Mouse (Mus musculus) bone marrow, adult 2 months (tissue): Measurements from ENCODE around the gene Mta3. TPM values are rescaled to one million over a fixed set of nuclear protein-coding genes. Genes with fewer than 3 reads are reported as not detected.

Source experiments
- H3K27ac ChIP-seq: fragments of 200-500 bp; 2 replicates; pipeline ENCODE4 v1.5.1; 2012; ENCODE audit warnings: low read depth, mild to moderate bottlenecking, control low read depth, inconsistent platforms, low read length; ENCODE audit not compliant: control insufficient read depth, poor library complexity, insufficient read depth
- H3K4me1 ChIP-seq: fragments of 200-500 bp; 2 replicates; pipeline ENCODE4 v1.6.1; 2011; ENCODE audit warnings: low read length; ENCODE audit not compliant: control insufficient read depth, insufficient read depth
- H3K4me3 ChIP-seq: fragments of 200-500 bp; replicated peaks from 2 replicates; pipeline ENCODE3; 2011; ENCODE audit warnings: mild to moderate bottlenecking, low read depth, low read length, control low read depth; ENCODE audit not compliant: control insufficient read depth
- CTCF ChIP-seq: fragments of 200-500 bp; IDR thresholded peaks from 2 replicates; pipeline ENCODE4 v1.5.1; 2011; ENCODE audit warnings: low read length, control low read depth; ENCODE audit not compliant: control insufficient read depth, insufficient read depth
- POLR2A ChIP-seq: fragments of 200-500 bp; IDR thresholded peaks from 2 replicates; pipeline ENCODE4 v1.6.1; 2011; ENCODE audit warnings: low read depth, mild to moderate bottlenecking, control low read depth, low read length, borderline replicate concordance; ENCODE audit not compliant: control insufficient read depth
- whole genome bisulfite sequencing: fragments of 180-500 bp; shearing (Covaris S2); methylation state at CpG from one replicate; pipeline ENCODE4 v1.1.7; 2018; 5-methylcytosine and 5-hydroxymethylcytosine counted together
- polyA plus RNA-seq: library from polyadenylated mRNA; stranded (reverse); fragments of >200 nt; gene quantifications from 2 replicates; pipeline ENCODE4 v1.2.4, GENCODE M21; 2011; ENCODE audit warnings: low replicate concordance; ENCODE audit not compliant: missing spikeins, insufficient read depth, insufficient read length

Gene Mta3
- 15.8 and 21.0 TPM in 2 replicates for polyA plus RNA-seq

DNA sequence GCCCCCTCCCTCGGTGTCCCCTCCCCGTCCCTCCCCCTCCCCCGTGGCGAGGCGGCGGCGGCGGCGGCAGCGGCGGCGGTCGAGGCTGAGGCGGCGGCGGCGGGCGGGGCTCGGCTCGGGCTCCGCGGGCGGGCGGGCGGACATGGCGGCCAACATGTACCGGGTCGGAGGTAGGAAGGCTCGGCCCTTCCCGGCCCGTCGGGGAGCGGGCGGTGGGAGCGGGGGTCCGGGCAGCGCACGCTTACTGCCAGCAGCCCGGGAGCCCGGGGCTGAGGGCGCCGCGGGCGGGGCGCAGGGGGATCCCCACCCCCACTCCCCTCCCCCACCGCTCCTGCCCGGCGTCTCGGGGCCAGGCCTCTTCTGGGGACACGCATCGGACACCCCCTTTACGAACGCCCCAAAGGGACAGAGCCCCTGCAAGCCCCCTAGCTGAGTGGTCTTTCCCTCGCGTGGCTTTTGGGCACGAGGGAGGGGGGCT lies at the start of gene Mta3:
TSS of gene Mta3 (plus strand) at position 48 of the 478 bp plus-strand sequence.
- peak within 1 kb of the TSS; percentile 86 for H3K4me3 ChIP-seq
- TF ChIP-seq POLR2A (no peak), CTCF (no peak)
- peak within 1 kb of the TSS; percentile 92 for H3K27ac ChIP-seq
- peaks cover 3% of the 10 kb centered on the region; the same call in 1 of the 2 replicates for H3K4me1 ChIP-seq
- 1% methylated on average over 39 of the region's 56 CpGs for WGBS

GRCm38 (mm10) chr17:83657375-83657774 lies 48.6 kb upstream of the Mta3 start:
- no peak overlapping the region for H3K27ac ChIP-seq
- peaks cover 3% of the 10 kb centered on the region for H3K4me1 ChIP-seq

DNA sequence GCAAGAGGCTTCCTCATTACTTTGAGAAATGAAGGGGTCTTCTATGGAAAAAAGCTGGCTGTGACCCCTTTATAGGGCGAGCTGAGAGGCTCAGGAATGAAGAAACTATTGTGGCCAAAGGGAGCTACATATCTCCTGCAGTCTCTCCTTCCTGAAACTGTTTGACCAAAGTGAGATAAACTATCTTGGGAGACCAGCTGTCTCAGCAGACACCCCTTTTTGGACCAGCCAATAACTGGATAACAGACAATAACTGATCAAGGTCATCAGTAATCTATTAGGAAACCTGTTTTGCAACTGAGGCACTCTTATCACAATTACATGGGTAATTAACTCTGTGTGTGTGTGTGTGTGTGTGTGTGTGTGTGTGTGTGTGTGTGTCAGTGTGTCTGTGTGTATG lies 47.0 kb upstream of the Mta3 start:
- Histone ChIP-seq H3K4me1 (peaks cover 3% of the 10 kb centered on the region), H3K27ac (no peak overlapping the region)

More at GRCm38 (mm10) chr17:83657375-83657774, 48.6 kb upstream of the Mta3 start:
- H3K4me3 ChIP-seq = no peak overlapping the region
- WGBS = 80% methylated on average over 9 of the region's 9 CpGs
- TF ChIP-seq CTCF = no peak
- TF ChIP-seq POLR2A = no peak

DNA sequence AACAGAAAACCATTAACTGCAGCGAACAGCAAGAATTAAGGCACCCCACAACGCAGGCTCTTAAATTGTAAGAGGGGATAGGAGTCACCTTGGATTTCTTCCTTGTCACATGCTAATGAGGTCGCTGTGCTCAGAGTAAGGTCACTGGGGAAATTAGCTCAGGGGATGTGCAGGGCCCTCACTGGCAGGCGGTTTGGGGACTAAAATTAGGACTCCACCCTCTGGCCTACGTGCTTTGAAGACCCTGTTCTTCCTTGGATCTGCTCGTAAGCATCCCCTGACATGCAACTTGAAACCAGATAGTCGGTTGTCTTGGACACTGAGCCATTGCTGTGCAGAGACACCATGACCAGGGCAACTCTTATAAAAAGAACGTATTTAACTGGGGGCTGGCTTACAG lies 41.2 kb upstream of the Mta3 start:
- TF ChIP-seq POLR2A (no peak), CTCF (no peak)
- 87% methylated on average over 8 of the region's 8 CpGs for WGBS
- Histone ChIP-seq H3K4me3 (no peak overlapping the region), H3K4me1 (no peaks in the 10 kb centered on the region; the same call in 1 of the 2 replicates), H3K27ac (no peak overlapping the region)

More for the DNA sequence above, 47.0 kb upstream of the Mta3 start:
- H3K4me3 ChIP-seq = no peak overlapping the region
- TF ChIP-seq CTCF (no peak), POLR2A (no peak)
- WGBS = 38% methylated on average over 1 of the region's 1 CpGs

DNA sequence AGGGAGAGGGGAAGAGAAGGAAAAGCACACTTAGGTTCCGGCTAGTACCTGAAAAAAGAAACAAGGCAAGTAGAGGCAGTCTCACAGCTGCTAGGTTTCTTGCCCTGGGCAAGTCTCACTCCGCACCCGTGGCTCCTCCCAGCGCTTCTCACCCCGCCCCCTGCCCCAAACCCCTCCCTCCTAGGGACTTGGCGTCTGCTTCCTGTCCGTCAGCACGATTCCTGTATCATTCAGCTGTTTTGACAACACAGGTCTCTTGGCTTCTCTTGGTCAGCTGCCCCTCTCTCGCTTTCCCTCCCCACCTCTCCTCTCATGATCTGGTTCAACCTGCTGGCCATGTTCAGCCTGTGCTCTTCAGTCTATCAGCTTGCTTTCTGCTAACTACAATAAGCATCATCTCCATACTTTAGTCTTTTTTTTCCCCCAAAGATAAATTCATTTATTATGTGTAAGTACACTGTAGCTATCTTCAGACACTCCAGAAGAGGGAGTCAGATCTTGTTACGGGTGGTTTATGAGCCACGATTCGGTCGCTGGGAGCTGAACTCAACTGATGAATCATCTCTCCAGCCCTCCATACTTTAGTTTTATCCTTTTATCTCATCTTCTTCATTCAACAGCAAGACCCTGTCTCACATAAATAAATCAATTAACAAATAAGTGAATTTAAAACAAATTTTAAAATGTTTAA lies 39.2 kb upstream of the Mta3 start:
- no peaks in the 10 kb centered on the region; the same call in 1 of the 2 replicates for H3K4me1 ChIP-seq
- H3K27ac ChIP-seq = no peak overlapping the region
- no peak overlapping the region for H3K4me3 ChIP-seq
- 72% methylated on average over 13 of the region's 13 CpGs for WGBS
- TF ChIP-seq CTCF (no peak), POLR2A (no peak)

GRCm38 (mm10) chr17:83667934-83668690 lies 37.9 kb upstream of the Mta3 start:
- Histone ChIP-seq H3K4me1 (no peaks in the 10 kb centered on the region; the same call in 1 of the 2 replicates), H3K27ac (no peak overlapping the region), H3K4me3 (no peak overlapping the region)
- TF ChIP-seq POLR2A (no peak), CTCF (no peak)
- 57% methylated on average over 3 of the region's 3 CpGs for WGBS

DNA sequence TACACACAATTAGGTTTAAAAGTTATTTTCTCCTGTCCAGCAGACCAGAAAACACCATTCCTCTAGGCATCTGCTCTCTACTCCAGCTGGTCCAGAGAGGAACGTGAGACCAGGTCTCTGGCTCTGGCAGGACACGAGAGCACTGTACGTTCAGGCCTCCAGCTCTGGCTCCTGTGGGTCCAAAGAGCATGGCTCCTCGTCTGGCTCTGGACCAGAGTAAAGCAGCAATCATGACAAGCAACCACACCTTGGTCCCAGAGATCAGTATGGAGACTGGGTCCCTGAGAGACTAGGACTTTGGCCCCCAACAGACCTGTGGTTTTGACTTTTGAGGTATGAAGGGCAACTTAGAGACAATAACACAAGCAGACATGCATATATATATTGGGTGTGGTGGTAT lies 33.3 kb upstream of the Mta3 start:
- H3K4me1 ChIP-seq = no peaks in the 10 kb centered on the region; the same call in 1 of the 2 replicates
- no peak overlapping the region for H3K27ac ChIP-seq
- H3K4me3 ChIP-seq = no peak overlapping the region
- WGBS = 83% methylated on average over 4 of the region's 4 CpGs
- TF ChIP-seq POLR2A (no peak), CTCF (no peak)

DNA sequence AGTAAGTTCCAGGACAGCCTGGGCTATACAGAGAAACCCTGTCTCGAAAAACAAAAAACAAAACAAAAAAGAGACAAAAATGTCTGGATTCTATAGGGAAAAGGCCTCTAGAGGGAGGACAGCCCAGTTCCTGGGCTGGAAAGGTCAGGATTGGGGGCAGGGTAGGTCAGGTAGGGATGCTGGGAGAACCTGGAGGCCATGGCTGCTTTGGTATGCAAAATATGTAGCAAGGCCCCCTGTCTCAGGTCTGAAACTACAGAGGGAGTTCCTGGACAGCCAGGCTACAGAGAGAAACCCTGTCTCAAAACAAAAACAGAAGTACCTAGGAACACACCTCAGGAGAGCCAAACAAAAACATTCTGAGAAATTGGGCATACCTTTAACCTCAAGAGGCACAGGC lies 28.6 kb upstream of the Mta3 start:
- H3K4me3 ChIP-seq = no peak overlapping the region
- H3K4me1 ChIP-seq = no peaks in the 10 kb centered on the region; the same call in 1 of the 2 replicates
- WGBS = 78% methylated on average over 1 of the region's 1 CpGs
- H3K27ac ChIP-seq = no peak overlapping the region
- TF ChIP-seq POLR2A = no peak
- no peak for TF ChIP-seq CTCF
